Mouse (Mus musculus) heart, embryonic 14.5 days (tissue): ENCODE results near the gene Btbd19. TPM values are rescaled to one million over a fixed set of nuclear protein-coding genes. Genes with fewer than 3 reads are reported as not detected.

Experiments
- ATAC-seq: fragments of 200-750 bp; cut with Nextera tagmentation; 2 replicates; pipeline ENCODE4 v1.8.0; 2017; ENCODE audit warnings: low read depth, moderate TSS enrichment; ENCODE audit not compliant: insufficient number of reproducible peaks, insufficient read depth, low FRiP score
- H3K27ac ChIP-seq, 2 experiments: fragments of 200-500 bp in 1 of 2; fragments of 300-500 bp in 1 of 2; sonication (generic) in 1 of 2; replicated peaks in 1 of 2; 2 replicates each; pipeline ENCODE4 v1.5.1; 2012 to 2014; ENCODE audit warnings: low read depth in 2 of 2, low read length in 2 of 2, control low read depth in 1 of 2, mild to moderate bottlenecking in 1 of 2, mixed read lengths in 1 of 2; ENCODE audit not compliant: control insufficient read depth in 1 of 2, insufficient read depth in 1 of 2
- H3K27me3 ChIP-seq: fragments of 300-500 bp; sonication (generic); 2 replicates; pipeline ENCODE4 v1.6.1; 2014; ENCODE audit warnings: mild to moderate bottlenecking, low read length, control low read depth; ENCODE audit not compliant: control insufficient read depth, insufficient read depth
- H3K36me3 ChIP-seq: fragments of 300-500 bp; sonication (generic); 2 replicates; pipeline ENCODE4 v1.6.1; 2014; ENCODE audit warnings: mild to moderate bottlenecking, control low read depth, low read length, mixed read lengths; ENCODE audit not compliant: control insufficient read depth, insufficient read depth
- H3K4me1 ChIP-seq, 2 experiments: fragments of 200-500 bp in 1 of 2; fragments of 300-500 bp in 1 of 2; sonication (generic) in 1 of 2; 2 replicates each; pipeline ENCODE4 v1.6.1; 2012 to 2014; ENCODE audit warnings: low read length in 2 of 2, control low read depth in 1 of 2, mixed read lengths in 1 of 2; ENCODE audit not compliant: control insufficient read depth in 2 of 2, insufficient read depth in 2 of 2
- H3K4me2 ChIP-seq: fragments of 300-500 bp; sonication (generic); 2 replicates; pipeline ENCODE4 v1.6.1; 2014; ENCODE audit warnings: mild to moderate bottlenecking, low read length
- H3K4me3 ChIP-seq, 2 experiments: fragments of 200-500 bp in 1 of 2; fragments of 300-500 bp in 1 of 2; sonication (generic) in 1 of 2; 2 replicates each; pipeline ENCODE4 v1.5.1; 2012 to 2014; ENCODE audit warnings: low read length in 2 of 2, mild to moderate bottlenecking in 2 of 2, control low read depth in 1 of 2, low read depth in 1 of 2, moderate library complexity in 1 of 2; ENCODE audit not compliant: control insufficient read depth in 1 of 2, insufficient read depth in 1 of 2
- H3K9ac ChIP-seq: fragments of 300-500 bp; sonication (generic); 2 replicates; pipeline ENCODE4 v1.6.1; 2014; ENCODE audit warnings: mild to moderate bottlenecking, low read length
- H3K9me3 ChIP-seq: fragments of 300-500 bp; sonication (generic); 2 replicates; pipeline ENCODE4 v1.6.1; 2016; ENCODE audit warnings: low read length, control low read depth; ENCODE audit not compliant: control insufficient read depth
- WGBS: fragments of 180-500 bp; shearing (Covaris S2); extraction: QIAGEN DNeasy Blood & Tissue Kit; methylation state at CpG from one replicate; pipeline ENCODE4 v1.1.7; 2014; 5-methylcytosine and 5-hydroxymethylcytosine counted together
- polyA plus RNA-seq: library from polyadenylated mRNA; unstranded; fragments of >200 nt; fragmentation: Nextera tagmentation; extraction: Ambion mirVana; gene quantifications from 2 replicates; pipeline ENCODE4 v1.2.1, GENCODE M21; 2014

Gene Btbd19
- polyA plus RNA-seq, 1 experiment from 2014 or later, result 2.5 TPM

GRCm38 (mm10) chr4:117110985-117111384 lies 14.5 kb downstream of the Btbd19 start:
- 84% methylated on average over 11 of the region's 11 CpGs for WGBS
- H3K36me3 ChIP-seq, result 0 out of 2 replicates have a peak, but pooled peaks cover 4% of the 10 kb centered on the region

DNA sequence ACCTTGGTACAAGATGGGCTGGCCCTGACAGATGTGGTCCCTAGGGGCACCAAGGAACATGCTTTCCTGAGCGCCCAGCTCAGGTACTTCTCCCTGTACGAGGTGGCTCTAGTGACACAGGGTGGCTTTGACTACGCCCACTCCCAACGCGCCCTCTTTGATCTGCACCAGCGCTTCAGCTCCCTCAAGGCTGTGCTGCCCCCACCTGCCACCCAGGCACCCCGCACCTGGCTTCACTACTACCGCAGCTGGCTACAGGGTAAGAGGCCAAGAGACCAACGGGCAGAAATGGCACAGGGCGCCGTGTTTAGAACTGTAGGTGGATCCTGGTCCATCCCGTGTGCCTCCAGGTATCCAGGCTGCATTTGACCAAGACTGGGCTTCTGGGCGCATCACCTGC lies 15.3 kb downstream of the Btbd19 start:
- H3K9me3 ChIP-seq, result no peaks in the 10 kb centered on the region
- 0 out of 2 replicates have a peak, but pooled peaks cover 4% of the 10 kb centered on the region for H3K36me3 ChIP-seq
- no peak overlapping the region for H3K4me3 ChIP-seq
- no peak overlapping the region for H3K4me2 ChIP-seq
- 85% methylated on average over 13 of the region's 13 CpGs for WGBS
- no peaks in the 10 kb centered on the region for H3K4me1 ChIP-seq
- H3K27me3 ChIP-seq, result no peaks in the 10 kb centered on the region
- no peak overlapping the region for H3K9ac ChIP-seq
- H3K27ac ChIP-seq, result no peak overlapping the region
- no peak for ATAC-seq

More at GRCm38 (mm10) chr4:117110985-117111384, 14.5 kb downstream of the Btbd19 start:
- H3K4me1 ChIP-seq, result no peaks in the 10 kb centered on the region
- no peak overlapping the region for H3K9ac ChIP-seq
- no peaks in the 10 kb centered on the region for H3K27me3 ChIP-seq
- ATAC-seq, result no peak
- no peak overlapping the region for H3K4me2 ChIP-seq
- no peak overlapping the region for H3K4me3 ChIP-seq
- no peak overlapping the region for H3K27ac ChIP-seq
- no peaks in the 10 kb centered on the region for H3K9me3 ChIP-seq

DNA sequence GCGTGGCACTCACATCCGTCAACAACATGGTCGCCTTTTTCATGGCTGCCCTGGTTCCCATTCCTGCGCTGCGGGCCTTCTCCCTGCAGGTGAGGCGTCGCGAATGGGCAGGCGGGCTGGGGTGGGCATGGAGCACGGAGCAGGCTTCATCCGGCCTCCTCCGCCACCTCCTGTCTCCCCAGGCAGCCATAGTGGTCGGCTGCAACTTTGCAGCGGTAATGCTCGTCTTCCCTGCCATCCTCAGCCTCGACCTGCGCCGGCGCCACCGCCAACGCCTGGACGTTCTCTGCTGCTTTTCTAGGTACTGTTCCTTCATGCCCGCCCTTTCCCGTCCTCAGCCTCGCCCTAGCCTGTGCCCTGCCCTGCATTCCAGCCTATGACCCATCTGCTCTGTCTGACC lies 16.2 kb downstream of the Btbd19 start:
- Histone ChIP-seq H3K9ac (no peak overlapping the region), H3K4me3 (no peak overlapping the region), H3K27ac (no peak overlapping the region), H3K4me1 (no peaks in the 10 kb centered on the region), H3K4me2 (no peak overlapping the region), H3K36me3 (0 out of 2 replicates have a peak, but pooled peaks cover 4% of the 10 kb centered on the region), H3K27me3 (no peaks in the 10 kb centered on the region), H3K9me3 (no peaks in the 10 kb centered on the region)
- ATAC-seq, result no peak
- WGBS, result 89% methylated on average over 25 of the region's 25 CpGs

GRCm38 (mm10) chr4:117108524-117108849 lies 17.0 kb downstream of the Btbd19 start:
- Histone ChIP-seq H3K9me3 (no peaks in the 10 kb centered on the region), H3K4me2 (no peak overlapping the region), H3K4me3 (no peak overlapping the region), H3K27ac (no peak overlapping the region), H3K9ac (no peak overlapping the region), H3K4me1 (no peaks in the 10 kb centered on the region), H3K36me3 (0 out of 2 replicates have a peak, but pooled peaks cover 4% of the 10 kb centered on the region), H3K27me3 (no peaks in the 10 kb centered on the region)
- 85% methylated on average over 6 of the region's 6 CpGs for WGBS
- ATAC-seq, result no peak

DNA sequence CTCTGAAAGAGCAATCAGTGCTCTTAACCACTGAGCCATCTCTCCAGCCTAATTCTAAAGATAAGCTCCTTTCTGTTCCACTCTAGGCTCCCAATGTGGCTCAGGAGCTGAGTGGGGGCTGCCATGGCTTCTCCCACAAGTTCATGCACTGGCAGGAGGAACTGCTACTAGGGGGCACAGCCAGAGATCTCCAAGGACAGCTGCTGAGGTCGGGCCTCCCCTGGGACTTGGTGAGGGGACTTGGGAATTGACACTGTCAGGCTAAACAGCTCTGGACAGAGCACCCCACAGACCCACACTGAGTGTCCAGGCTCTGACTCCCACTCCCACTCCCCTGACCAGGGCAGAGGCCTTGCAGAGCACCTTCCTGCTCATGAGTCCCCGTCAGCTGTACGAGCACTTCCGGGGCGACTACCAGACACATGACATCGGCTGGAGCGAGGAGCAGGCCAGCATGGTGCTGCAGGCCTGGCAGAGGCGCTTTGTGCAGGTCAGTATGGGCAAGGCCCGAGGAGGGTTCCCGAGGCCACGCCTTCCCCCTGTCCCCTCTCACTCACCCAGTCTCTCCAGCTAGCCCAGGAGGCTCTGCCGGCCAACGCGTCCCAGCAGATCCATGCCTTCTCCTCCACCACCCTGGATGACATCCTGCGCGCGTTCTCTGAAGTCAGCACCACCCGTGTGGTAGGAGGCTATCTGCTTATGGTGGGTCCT lies 17.6 kb downstream of the Btbd19 start:
- 0 out of 2 replicates have a peak, but pooled peaks cover 4% of the 10 kb centered on the region for H3K36me3 ChIP-seq
- WGBS, result 89% methylated on average over 18 of the region's 18 CpGs

DNA sequence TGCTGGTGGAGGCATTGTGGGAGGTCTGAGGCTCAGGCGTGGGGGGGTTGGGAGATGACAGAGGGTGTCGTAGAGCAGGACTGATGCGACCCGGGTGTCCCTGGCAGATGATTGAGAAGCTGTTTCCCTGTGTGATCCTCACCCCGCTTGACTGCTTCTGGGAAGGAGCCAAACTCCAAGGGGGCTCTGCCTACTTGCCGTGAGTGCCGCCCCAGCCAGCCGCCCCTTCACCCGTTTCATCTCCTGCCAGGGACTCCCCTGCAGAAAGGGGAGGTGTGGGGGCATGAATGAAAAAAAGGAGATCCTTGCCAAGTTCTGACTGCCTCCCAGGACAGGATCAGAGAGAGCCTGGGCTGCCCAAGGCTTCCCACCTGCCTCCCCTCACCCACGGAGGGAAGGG lies 20.4 kb downstream of the Btbd19 start:
- no peaks in the 10 kb centered on the region for H3K36me3 ChIP-seq
- no peak overlapping the region for H3K4me3 ChIP-seq
- no peaks in the 10 kb centered on the region for H3K9me3 ChIP-seq
- H3K9ac ChIP-seq, result no peak overlapping the region
- no peak for ATAC-seq
- no peak overlapping the region for H3K27ac ChIP-seq
- H3K27me3 ChIP-seq, result no peaks in the 10 kb centered on the region
- WGBS, result 69% methylated on average over 10 of the region's 10 CpGs
- peaks cover 0 to 3% of the 10 kb centered on the region in 2 experiments; a peak in 1 of 4 replicates for H3K4me1 ChIP-seq
- no peak overlapping the region for H3K4me2 ChIP-seq

More for the DNA sequence above, 17.6 kb downstream of the Btbd19 start:
- no peak overlapping the region for H3K27ac ChIP-seq
- no peaks in the 10 kb centered on the region for H3K27me3 ChIP-seq
- H3K4me2 ChIP-seq, result no peak overlapping the region
- no peak overlapping the region for H3K4me3 ChIP-seq
- no peaks in the 10 kb centered on the region for H3K4me1 ChIP-seq
- no peak for ATAC-seq
- H3K9me3 ChIP-seq, result no peaks in the 10 kb centered on the region
- H3K9ac ChIP-seq, result no peak overlapping the region

GRCm38 (mm10) chr4:117104672-117105071 lies 20.9 kb downstream of the Btbd19 start:
- no peak for ATAC-seq
- H3K4me1 ChIP-seq, result peaks cover 0 to 3% of the 10 kb centered on the region in 2 experiments; a peak in 1 of 4 replicates
- H3K9ac ChIP-seq, result no peak overlapping the region
- no peaks in the 10 kb centered on the region for H3K9me3 ChIP-seq
- H3K36me3 ChIP-seq, result no peaks in the 10 kb centered on the region
- H3K27me3 ChIP-seq, result no peaks in the 10 kb centered on the region
- H3K4me2 ChIP-seq, result no peak overlapping the region
- no peak overlapping the region for H3K4me3 ChIP-seq
- no peak overlapping the region for H3K27ac ChIP-seq
- 69% methylated on average over 10 of the region's 10 CpGs for WGBS

DNA sequence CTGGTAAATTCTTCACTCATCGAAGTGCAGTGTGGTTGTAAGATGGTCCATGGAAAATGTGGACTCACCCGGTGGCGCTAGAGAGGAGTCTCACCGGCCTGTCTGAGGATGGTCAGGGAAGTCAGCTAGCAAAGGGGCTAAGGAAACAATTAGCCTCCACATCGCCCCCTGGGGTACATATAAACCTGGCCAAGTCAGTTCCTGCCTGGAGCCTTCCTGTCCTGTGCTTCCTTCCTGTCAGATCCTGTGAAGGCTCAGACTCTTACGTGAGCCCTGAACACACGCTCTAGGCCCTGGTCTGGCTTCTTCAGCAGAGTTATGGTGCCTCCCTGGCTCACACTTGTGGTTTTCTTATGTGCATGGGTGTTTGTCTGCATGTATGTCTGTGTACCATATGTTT lies 24.3 kb downstream of the Btbd19 start:
- no peaks in the 10 kb centered on the region for H3K27me3 ChIP-seq
- 40% methylated on average over 7 of the region's 7 CpGs for WGBS
- no peaks in the 10 kb centered on the region for H3K36me3 ChIP-seq
- H3K9ac ChIP-seq, result no peak overlapping the region
- H3K27ac ChIP-seq, result peak overlapping the region; percentile 7 to 22; a peak in 1 of 4 replicates
- no peaks in the 10 kb centered on the region for H3K9me3 ChIP-seq
- ATAC-seq, result 0 out of 2 replicates have a peak, but pooled peaks have one; percentile 29
- no peak overlapping the region for H3K4me2 ChIP-seq
- H3K4me3 ChIP-seq, result no peak overlapping the region
- peaks cover 4 to 10% of the 10 kb centered on the region in 2 experiments; a peak in 3 of 4 replicates for H3K4me1 ChIP-seq
